Mouse (Mus musculus) central nervous system, embryonic 11.5 days (tissue): ENCODE data around the gene Harbi1. TPM values are rescaled to one million over a fixed set of nuclear protein-coding genes. Genes with fewer than 3 reads are reported as not detected.

Source experiments
- polyA plus RNA-seq: library from polyadenylated mRNA; depleted of rRNA; stranded (reverse); fragments of >200 nt; gene quantifications from 2 replicates; pipeline ENCODE4 v1.2.3, GENCODE M21; 2012; rRNA removed

Harbi1 gene
- polyA plus RNA-seq: 10.6 and 10.7 TPM in 2 replicates

DNA sequence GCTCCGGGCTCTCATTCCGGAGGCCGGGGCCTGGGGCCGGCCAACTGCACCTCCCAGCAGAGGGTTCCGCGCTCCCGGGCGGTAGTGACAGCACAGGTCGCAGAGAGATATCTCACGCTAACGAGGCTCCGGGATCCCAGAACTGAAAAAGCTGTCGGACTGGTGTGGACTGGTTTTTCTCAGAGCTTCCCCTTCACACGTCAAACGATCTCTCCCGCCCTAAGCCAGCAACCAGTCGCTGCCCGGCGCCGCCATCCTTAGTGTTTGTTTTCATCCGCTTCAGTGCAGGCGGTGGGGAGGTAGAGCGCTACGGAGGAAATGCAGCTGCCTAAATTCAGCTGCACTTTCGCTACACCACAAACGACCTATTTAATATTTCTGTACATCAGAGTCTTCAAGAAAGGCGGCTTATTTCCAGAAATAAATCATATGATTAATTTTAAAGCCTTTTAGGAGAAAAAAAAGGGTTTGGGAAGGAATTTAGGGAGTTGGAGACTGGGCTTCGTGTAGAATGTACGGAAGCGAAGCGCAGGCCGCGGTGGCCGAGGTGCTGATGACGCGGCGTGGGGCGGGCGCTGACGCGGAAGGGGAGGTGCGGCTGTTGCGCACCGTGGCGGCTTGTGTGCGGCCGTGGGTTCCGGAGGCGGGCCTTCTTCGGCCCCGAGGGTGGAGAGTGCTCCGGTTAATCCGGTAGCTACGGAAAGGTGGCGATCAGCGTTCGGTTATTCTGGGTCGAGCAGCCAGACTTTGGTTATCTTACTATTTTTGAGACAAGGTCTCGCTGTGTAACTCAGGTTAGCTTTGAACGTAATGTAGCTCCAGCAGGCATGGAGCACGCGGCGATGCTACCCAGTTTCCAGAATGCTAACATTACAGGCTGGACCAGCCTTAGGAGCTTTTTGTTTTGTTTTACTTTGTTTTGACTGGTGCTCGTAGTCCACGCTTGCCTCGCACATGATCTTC is at the start of gene Harbi1, which contains the start of gene Atg13:
Gene Harbi1, plus strand, starts transcription at position 581 of the 963 bp plus-strand sequence.
Gene Atg13, minus strand, starts transcription at position 305 of the 963 bp plus-strand sequence.

GRCm38 (mm10) chr2:91729971-91730821 is 19.5 kb downstream of the Harbi1 start, which contains the start of gene Ambra1:
Gene Ambra1, plus strand, starts transcription at chr2:91730134.

Other genes with a start within 250 kb of the Harbi1 start
- gene Ckap5, start 184.1 kb upstream of the Harbi1 start, polyA plus RNA-seq: 117 and 120 TPM in 2 replicates
- 3.8 and 9.1 TPM in 2 replicates for gene F2, start 74.4 kb upstream of the Harbi1 start, polyA plus RNA-seq
- 28.2 and 30.3 TPM in 2 replicates for gene Zfp408, start 61.1 kb upstream of the Harbi1 start, polyA plus RNA-seq
- 53.6 and 62.0 TPM in 2 replicates for gene Arhgap1, start 61.0 kb upstream of the Harbi1 start, polyA plus RNA-seq
- 28.0 and 31.6 TPM in 2 replicates for gene Atg13, start 276 bp upstream of the Harbi1 start, polyA plus RNA-seq
- gene Ambra1, start 19.3 kb downstream of the Harbi1 start, polyA plus RNA-seq: 18.5 and 25.6 TPM in 2 replicates
- 0.88 and 1.6 TPM in 2 replicates for gene Chrm4, start 216.4 kb downstream of the Harbi1 start, polyA plus RNA-seq
- gene Mdk, start 221.4 kb downstream of the Harbi1 start, polyA plus RNA-seq: 930 and 1,149 TPM in 2 replicates
- gene Gm9821, start 234.9 kb downstream of the Harbi1 start, polyA plus RNA-seq: not detected in 2 replicates